Mouse (Mus musculus) embryo, embryonic 11.5 days (tissue): ENCODE measurements around the gene Mapk1ip1l.
"Not testable (repeated sequence)": the region's sequence is repeated elsewhere in the genome, so short reads cannot be mapped to it uniquely, and the experiment has no call there.

Source experiments
- DNase-seq: peaks from one replicate; pipeline ENCODE4 v3.0.0-alpha.2; 2012; ENCODE audit warnings: low read depth, low spot score

Mapk1ip1l gene

GRCm38 (mm10) chr14:47304814-47305405 is 6.8 kb downstream of the Mapk1ip1l start:
- DNase-seq: no peak

- DNase-seq: no peak
Measured at GRCm38 (mm10) chr14:47305933-47306332, 7.9 kb downstream of the Mapk1ip1l start.

GRCm38 (mm10) chr14:47307669-47308068 is 9.6 kb downstream of the Mapk1ip1l start:
- DNase-seq: no peak

- no peak for DNase-seq
Measured at GRCm38 (mm10) chr14:47309061-47309460, 11.0 kb downstream of the Mapk1ip1l start.

- DNase-seq: no peak
Measured at GRCm38 (mm10) chr14:47310342-47311181, 12.5 kb downstream of the Mapk1ip1l start.

- DNase-seq: no peak
Measured at GRCm38 (mm10) chr14:47319362-47319761, 21.3 kb downstream of the Mapk1ip1l start.

GRCm38 (mm10) chr14:47321581-47321980 is 23.5 kb downstream of the Mapk1ip1l start:
- not testable (repeated sequence) for DNase-seq

GRCm38 (mm10) chr14:47325965-47326761 is 28.1 kb downstream of the Mapk1ip1l start:
- no peak for DNase-seq

GRCm38 (mm10) chr14:47327347-47327746 is 29.3 kb downstream of the Mapk1ip1l start:
- no peak for DNase-seq

GRCm38 (mm10) chr14:47331920-47332319 is 33.9 kb downstream of the Mapk1ip1l start:
- DNase-seq: no peak

- peak; percentile 32 for DNase-seq
Measured at GRCm38 (mm10) chr14:47334819-47335218, 36.8 kb downstream of the Mapk1ip1l start.

- no peak for DNase-seq
Measured at GRCm38 (mm10) chr14:47335300-47335699, 37.2 kb downstream of the Mapk1ip1l start.

GRCm38 (mm10) chr14:47340231-47340925 is 42.3 kb downstream of the Mapk1ip1l start:
- no peak for DNase-seq

- no peak for DNase-seq
Measured at GRCm38 (mm10) chr14:47341811-47342291, 43.8 kb downstream of the Mapk1ip1l start.

GRCm38 (mm10) chr14:47346715-47347114 is 48.6 kb downstream of the Mapk1ip1l start:
- DNase-seq: no peak

GRCm38 (mm10) chr14:47350974-47351373 is 52.9 kb downstream of the Mapk1ip1l start:
- DNase-seq: no peak

- DNase-seq: no peak
Measured at GRCm38 (mm10) chr14:47352272-47352671, 54.2 kb downstream of the Mapk1ip1l start.

- no peak for DNase-seq
Measured at GRCm38 (mm10) chr14:47353240-47353639, 55.2 kb downstream of the Mapk1ip1l start.

- DNase-seq: no peak
Measured at GRCm38 (mm10) chr14:47354111-47354577, 56.1 kb downstream of the Mapk1ip1l start.

- no peak for DNase-seq
Measured at GRCm38 (mm10) chr14:47354948-47355347, 56.9 kb downstream of the Mapk1ip1l start.

- no peak for DNase-seq
Measured at GRCm38 (mm10) chr14:47356622-47357021, 58.6 kb downstream of the Mapk1ip1l start.
